Mouse (Mus musculus) limb, embryonic 11.5 days (tissue): Measurements from ENCODE around the gene Sorbs1. TPM values are rescaled to one million over a fixed set of nuclear protein-coding genes. Genes with fewer than 3 reads are reported as not detected.

Experiments used
- ATAC-seq: fragments of 200-750 bp; cut with Nextera tagmentation; 2 replicates; pipeline ENCODE4 v1.8.0; 2017; ENCODE audit warnings: low read depth; ENCODE audit not compliant: insufficient number of reproducible peaks, low FRiP score, low TSS enrichment
- DNase-seq: peaks from one replicate; pipeline ENCODE4 v3.0.0-alpha.2; 2015; ENCODE audit warnings: low spot score
- H3K27ac ChIP-seq: fragments of 300-500 bp; sonication (generic); replicated peaks from 2 replicates; pipeline ENCODE4 v1.5.1; 2014; ENCODE audit warnings: low read depth, mild to moderate bottlenecking, low read length
- H3K27me3 ChIP-seq: fragments of 300-500 bp; sonication (generic); 2 replicates; pipeline ENCODE4 v1.6.1; 2014; ENCODE audit warnings: mild to moderate bottlenecking, low read length, mixed read lengths; ENCODE audit not compliant: control insufficient read depth, insufficient read depth
- H3K36me3 ChIP-seq: fragments of 300-500 bp; sonication (generic); 2 replicates; pipeline ENCODE4 v1.6.1; 2014; ENCODE audit warnings: mild to moderate bottlenecking, low read length, moderate library complexity, mixed read lengths; ENCODE audit not compliant: control insufficient read depth, insufficient read depth
- H3K4me1 ChIP-seq: fragments of 300-500 bp; sonication (generic); 2 replicates; pipeline ENCODE4 v1.6.1; 2014; ENCODE audit warnings: low read length, mixed read lengths; ENCODE audit not compliant: control insufficient read depth, insufficient read depth
- H3K4me2 ChIP-seq: fragments of 300-500 bp; sonication (generic); 2 replicates; pipeline ENCODE4 v1.6.1; 2014; ENCODE audit warnings: low read depth, mild to moderate bottlenecking, moderate library complexity; ENCODE audit not compliant: severe bottlenecking
- H3K4me3 ChIP-seq: fragments of 300-500 bp; sonication (generic); 2 replicates; pipeline ENCODE4 v1.5.1; 2014; ENCODE audit warnings: low read depth, low read length
- H3K9ac ChIP-seq: fragments of 300-500 bp; sonication (generic); 2 replicates; pipeline ENCODE4 v1.6.1; 2014; ENCODE audit warnings: mild to moderate bottlenecking, low read length
- H3K9me3 ChIP-seq: fragments of 300-500 bp; sonication (generic); 2 replicates; pipeline ENCODE4 v1.6.1; 2016; ENCODE audit warnings: low read length; ENCODE audit not compliant: control insufficient read depth
- WGBS: fragments of 180-500 bp; shearing (Covaris S2); extraction: QIAGEN DNeasy Blood & Tissue Kit; methylation state at CpG from one replicate; pipeline ENCODE4 v1.1.7; 2014; 5-methylcytosine and 5-hydroxymethylcytosine counted together
- polyA plus RNA-seq: library from polyadenylated mRNA; unstranded; fragments of >200 nt; fragmentation: Nextera tagmentation; extraction: Ambion mirVana; gene quantifications from 2 replicates; pipeline ENCODE4 v1.2.1, GENCODE M21; 2014

Sorbs1 gene
- polyA plus RNA-seq, 1 experiment from 2014 or later, result 25.8 TPM

GRCm38 (mm10) chr19:40402155-40402963, 111.2 kb downstream of the Sorbs1 start:
- H3K9me3 ChIP-seq, result no peaks in the 10 kb centered on the region; the same call in 1 of the 2 replicates
- H3K4me3 ChIP-seq, result no peak overlapping the region
- H3K4me2 ChIP-seq, result no peak overlapping the region
- H3K9ac ChIP-seq, result no peak overlapping the region
- no peak overlapping the region for H3K27ac ChIP-seq
- H3K4me1 ChIP-seq, result peaks cover 3% of the 10 kb centered on the region; the same call in 1 of the 2 replicates
- 85% methylated on average over 15 of the region's 15 CpGs for WGBS
- DNase-seq (no peak), ATAC-seq (no peak)
- H3K36me3 ChIP-seq, result no peaks in the 10 kb centered on the region
- H3K27me3 ChIP-seq, result no peaks in the 10 kb centered on the region

DNA sequence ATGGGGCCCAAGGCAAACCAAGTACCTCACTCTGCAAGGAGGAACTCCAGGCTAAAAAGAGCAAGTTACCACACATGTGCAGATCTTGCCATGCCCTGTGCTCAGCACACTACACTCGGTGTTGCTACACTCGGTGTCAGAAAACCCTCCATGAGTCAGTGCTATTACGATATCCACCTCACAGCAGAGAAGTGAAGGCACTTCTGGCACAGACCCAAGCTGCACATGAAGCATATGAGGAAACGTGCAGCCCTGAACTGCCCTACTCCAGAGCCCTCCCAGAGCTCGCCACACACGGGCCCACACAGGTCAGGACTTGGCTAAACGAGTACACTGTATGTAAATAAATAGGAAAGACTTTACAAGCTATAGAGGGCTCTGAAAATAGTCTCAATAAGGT, 112.4 kb downstream of the Sorbs1 start:
- no peaks in the 10 kb centered on the region for H3K27me3 ChIP-seq
- 87% methylated on average over 7 of the region's 7 CpGs for WGBS
- no peak overlapping the region for H3K27ac ChIP-seq
- peaks cover 3% of the 10 kb centered on the region; the same call in 1 of the 2 replicates for H3K4me1 ChIP-seq
- no peak overlapping the region for H3K9ac ChIP-seq
- H3K4me3 ChIP-seq, result no peak overlapping the region
- no peaks in the 10 kb centered on the region; the same call in 1 of the 2 replicates for H3K9me3 ChIP-seq
- no peaks in the 10 kb centered on the region for H3K36me3 ChIP-seq
- ATAC-seq (no peak), DNase-seq (no peak)
- no peak overlapping the region for H3K4me2 ChIP-seq

GRCm38 (mm10) chr19:40400426-40401030, 113.1 kb downstream of the Sorbs1 start:
- no peak for DNase-seq
- 77% methylated on average over 11 of the region's 11 CpGs for WGBS
- H3K4me1 ChIP-seq, result peaks cover 3% of the 10 kb centered on the region; the same call in 1 of the 2 replicates
- no peak overlapping the region for H3K4me3 ChIP-seq
- no peak overlapping the region for H3K9ac ChIP-seq
- no peak overlapping the region for H3K27ac ChIP-seq
- no peaks in the 10 kb centered on the region for H3K27me3 ChIP-seq
- H3K36me3 ChIP-seq, result no peaks in the 10 kb centered on the region
- H3K9me3 ChIP-seq, result no peaks in the 10 kb centered on the region; the same call in 1 of the 2 replicates
- H3K4me2 ChIP-seq, result no peak overlapping the region
- no peak for ATAC-seq

- no peak for DNase-seq
- Histone ChIP-seq H3K9ac (no peak overlapping the region), H3K27me3 (no peaks in the 10 kb centered on the region), H3K27ac (no peak overlapping the region), H3K4me2 (no peak overlapping the region), H3K36me3 (no peaks in the 10 kb centered on the region), H3K4me3 (no peak overlapping the region), H3K4me1 (peaks cover 7% of the 10 kb centered on the region; the same call in 1 of the 2 replicates), H3K9me3 (no peaks in the 10 kb centered on the region)
- no peak for ATAC-seq
- WGBS, result 90% methylated on average over 14 of the region's 14 CpGs
These were observed 117.6 kb downstream of the Sorbs1 start for GRCm38 (mm10) chr19:40395757-40396661.

DNA sequence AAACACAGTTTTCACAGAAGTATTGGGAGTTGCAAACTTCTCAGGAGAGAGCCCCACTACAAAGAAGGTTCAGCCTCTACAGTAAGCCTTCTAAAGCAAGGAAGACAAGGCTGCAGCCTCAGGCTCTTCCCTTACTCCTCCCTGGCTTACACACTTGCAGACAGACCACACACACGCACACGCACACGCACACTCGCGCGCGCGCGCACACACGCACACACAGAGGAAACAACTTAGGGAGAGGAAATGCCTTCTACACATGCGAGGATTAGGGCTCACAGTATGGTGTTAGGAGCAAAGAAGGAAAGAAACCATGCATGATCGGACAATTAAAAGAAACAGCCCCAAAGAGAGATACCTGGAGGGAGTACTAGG, 118.3 kb downstream of the Sorbs1 start:
- no peak for DNase-seq
- Histone ChIP-seq H3K4me1 (peaks cover 7% of the 10 kb centered on the region; the same call in 1 of the 2 replicates), H3K4me3 (no peak overlapping the region), H3K36me3 (no peaks in the 10 kb centered on the region), H3K27me3 (no peaks in the 10 kb centered on the region), H3K9me3 (no peaks in the 10 kb centered on the region), H3K9ac (no peak overlapping the region), H3K4me2 (no peak overlapping the region), H3K27ac (peak overlapping the region; percentile 56; the same call in 1 of the 2 replicates)
- WGBS, result 83% methylated on average over 12 of the region's 12 CpGs
- ATAC-seq, result no peak

GRCm38 (mm10) chr19:40394555-40395320, 118.8 kb downstream of the Sorbs1 start:
- ATAC-seq, result no peak
- Histone ChIP-seq H3K9me3 (no peaks in the 10 kb centered on the region), H3K9ac (no peak overlapping the region), H3K27me3 (no peaks in the 10 kb centered on the region), H3K4me3 (no peak overlapping the region), H3K4me2 (no peak overlapping the region), H3K36me3 (no peaks in the 10 kb centered on the region), H3K4me1 (peaks cover 7% of the 10 kb centered on the region; the same call in 1 of the 2 replicates), H3K27ac (peak overlapping the region; percentile 56; the same call in 1 of the 2 replicates)
- 66% methylated on average over 10 of the region's 10 CpGs for WGBS
- DNase-seq, result no peak

DNA sequence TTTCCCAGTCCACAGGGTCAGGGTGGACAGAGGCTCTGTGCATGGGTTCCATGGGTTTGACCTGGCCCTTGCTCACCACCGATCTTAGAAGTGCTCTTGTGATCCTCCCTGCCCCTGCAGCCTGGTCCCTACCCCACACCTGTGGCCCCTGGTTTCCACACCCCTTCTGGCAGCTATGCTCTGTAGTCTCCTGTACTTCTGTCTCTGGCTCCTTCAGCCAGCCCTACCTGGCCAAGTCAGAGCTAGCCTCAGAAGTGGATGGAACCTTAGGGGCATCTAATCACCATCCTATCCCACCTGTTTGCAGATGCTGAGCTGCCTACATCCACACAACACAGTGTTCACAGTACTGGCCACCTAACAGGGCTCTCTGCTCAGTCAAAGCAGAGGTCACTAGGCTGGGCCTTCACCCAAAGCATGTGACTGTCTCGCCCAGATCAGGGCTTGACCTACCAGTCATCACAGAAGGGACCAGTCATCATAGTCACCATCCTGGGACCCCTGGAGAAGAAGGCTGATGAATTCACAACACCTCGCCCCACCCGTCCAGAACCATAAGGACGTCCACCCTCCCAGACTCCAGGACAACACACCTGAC, 120.7 kb downstream of the Sorbs1 start:
- Histone ChIP-seq H3K4me3 (no peak overlapping the region), H3K27ac (no peak overlapping the region), H3K4me1 (peaks cover 7% of the 10 kb centered on the region; the same call in 1 of the 2 replicates), H3K4me2 (no peak overlapping the region), H3K27me3 (no peaks in the 10 kb centered on the region), H3K9ac (no peak overlapping the region), H3K36me3 (no peaks in the 10 kb centered on the region), H3K9me3 (no peaks in the 10 kb centered on the region)
- DNase-seq (no peak), ATAC-seq (no peak)
- WGBS, result 97% methylated on average over 5 of the region's 5 CpGs
